Mouse (Mus musculus) erythroblast, embryonic 14.5 days (primary cell): ENCODE measurements at regions not wholly inside any gene's neighbourhood (a gene's known extent, or its start where the extent isn't known, plus 50 kb on each side); places are given as distances from the start of the nearest gene placed in this dataset.

Source experiments
- GATA1 ChIP-seq: IDR thresholded peaks from 2 replicates; pipeline ENCODE4 v1.6.1; 2012; ENCODE audit warnings: low read length, inconsistent platforms, mixed read lengths
- TAL1 ChIP-seq: IDR thresholded peaks from 3 replicates; pipeline ENCODE4 v1.6.1; 2012; ENCODE audit warnings: low read length, inconsistent platforms, mixed read lengths

GRCm38 (mm10) chr1:56171157-56171556, 466.1 kb downstream of the Hsfy2 start:
- TF ChIP-seq GATA1 (no peak), TAL1 (no peak)
